In the genomic region with DNA sequence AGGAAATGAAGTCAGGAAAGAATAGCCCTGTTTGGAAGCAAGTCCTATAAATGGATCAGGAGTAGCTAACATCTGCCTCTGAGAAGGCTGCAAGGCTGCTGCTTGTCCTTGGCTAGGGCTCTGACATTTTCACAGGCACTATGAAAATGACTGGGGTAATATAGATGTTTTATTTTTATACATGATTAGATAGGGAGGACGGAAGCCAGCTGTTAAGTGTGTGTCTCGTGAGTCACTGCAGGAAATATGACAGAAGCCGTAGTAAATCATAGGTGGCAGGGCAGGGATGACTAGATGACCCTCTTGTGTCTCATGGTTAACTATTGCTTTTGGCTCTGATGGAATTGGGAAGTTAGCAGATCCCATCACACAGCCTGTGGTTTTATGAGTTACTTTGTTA, we compare ENCODE assay signal across 12 mouse cellular contexts. TPM values are rescaled to one million over a fixed set of nuclear protein-coding genes. Genes with fewer than 3 reads are reported as not detected.
DNase-seq lines count a peak whose midpoint lies in the region; ATAC-seq and TF ChIP-seq lines count a peak whose summit lies in the region.
"Had no signal": no experiment of that assay in that cellular context is flagged by ENCODE, and none has a peak within 500 bp of the region (broad histone marks: within the 10 kb centered on the region; RNA-seq: fewer than 3 reads in every experiment).

No protein-coding gene starts in this region.

- intact Hi-C loops in heart, postnatal 25 days (cut with DNase I) = no loop called here

- no peaks in the 10 kb centered on the region for H3K36me3 ChIP-seq in heart, embryonic 16.5 days (ENCODE audit: control insufficient read depth, insufficient read depth)
- H3K36me3 ChIP-seq in lung, postnatal 0 days (ENCODE audit: insufficient read depth, low read length) = no peaks in the 10 kb centered on the region
- H3K36me3 ChIP-seq in myocyte (ENCODE audit: control insufficient read depth, insufficient read depth) = peaks cover 4% of the 10 kb centered on the region
- H3K36me3 ChIP-seq: liver, embryonic 12.5 days had no signal

- H3ac ChIP-seq in myocyte (ENCODE audit: control insufficient read depth, insufficient read length) = no peak overlapping the region

- peak overlapping the region; percentile 36 for H3K27ac ChIP-seq in heart, embryonic 16.5 days (ENCODE audit: low read length)
- no peak overlapping the region for H3K27ac ChIP-seq in lung, postnatal 0 days (ENCODE audit: low read length)
- H3K27ac ChIP-seq: left cerebral cortex, adult 2 months; liver, embryonic 12.5 days; stomach, postnatal 0 days had no signal

- no peaks in the 10 kb centered on the region for H3K27me3 ChIP-seq in heart, embryonic 16.5 days (ENCODE audit: control insufficient read depth, insufficient read depth, low read length)
- H3K27me3 ChIP-seq in lung, postnatal 0 days (replicated peaks; ENCODE audit: insufficient read depth, low read length) = no peaks in the 10 kb centered on the region
- H3K27me3 ChIP-seq in myocyte (ENCODE audit: control insufficient read depth, insufficient read depth, insufficient read length) = no peaks in the 10 kb centered on the region
- H3K27me3 ChIP-seq: liver, embryonic 12.5 days had no signal

- no peaks in the 10 kb centered on the region for H3K9me3 ChIP-seq in heart, embryonic 16.5 days (replicated peaks; ENCODE audit: control insufficient read depth, low read length)
- no peaks in the 10 kb centered on the region for H3K9me3 ChIP-seq in lung, postnatal 0 days (ENCODE audit: low read length)
- H3K9me3 ChIP-seq: liver, embryonic 12.5 days had no signal

- no peak for TF ChIP-seq CTCF in lung, postnatal 0 days (IDR thresholded peaks at IDR 0.05)

- DNase-seq in heart, postnatal 25 days (ENCODE audit: low spot score) = no peak
- DNase-seq in lung, postnatal 0 days (ENCODE audit: low spot score) = peak; percentile 85
- DNase-seq in lung, postnatal 36 days = no peak
- DNase-seq in layer of hippocampus, adult 9-11 months = no peak
- DNase-seq in urinary bladder, adult 18-20 months (ENCODE audit: low spot score in 2 of 2) = no peak
- DNase-seq: thymus, postnatal 4 days had no signal

- WGBS in heart, embryonic 16.5 days = 14% methylated on average over 3 of the region's 3 CpGs
- 33% methylated on average over 3 of the region's 3 CpGs for WGBS in lung, postnatal 0 days

- ATAC-seq in heart, embryonic 16.5 days (replicated peaks; ENCODE audit: extremely low read depth, insufficient read depth, low FRiP score) = peak; percentile 63
- ATAC-seq in lung, postnatal 0 days = peak; percentile 91
- ATAC-seq in common myeloid progenitor, adult 5-6 weeks (replicated peaks; ENCODE audit: low read depth, poor library complexity, severe bottlenecking) = 0 out of 2 replicates have a peak, but pooled peaks have one; percentile 29
- ATAC-seq: liver, embryonic 12.5 days had no signal

- no peak for TF ChIP-seq POLR2A in myocyte (IDR thresholded peaks at IDR 0.05; ENCODE audit: insufficient read length, low read depth)

- TF ChIP-seq EP300 in lung, postnatal 0 days (IDR thresholded peaks at IDR 0.05) = 0 out of 2 replicates have a peak, but pooled peaks have one; percentile 14

- H3K4me2 ChIP-seq in heart, embryonic 16.5 days (ENCODE audit: low read depth, low read length) = no peak overlapping the region
- H3K4me2 ChIP-seq in lung, postnatal 0 days (replicated peaks; ENCODE audit: low read depth, low read length) = no peak overlapping the region
- peak overlapping the region; percentile 46 for H3K4me2 ChIP-seq in myocyte (ENCODE audit: low read depth)
- H3K4me2 ChIP-seq: liver, embryonic 12.5 days had no signal

- H3K9ac ChIP-seq in heart, embryonic 16.5 days (ENCODE audit: low read length) = no peak overlapping the region
- H3K9ac ChIP-seq in lung, postnatal 0 days (replicated peaks; ENCODE audit: low read depth) = no peak overlapping the region
- H3K9ac ChIP-seq: liver, embryonic 12.5 days had no signal

- H3K79me2 ChIP-seq in myocyte (ENCODE audit: control insufficient read depth, insufficient read depth) = no peaks in the 10 kb centered on the region

- H3K4me1 ChIP-seq in heart, embryonic 16.5 days (ENCODE audit: control insufficient read depth, insufficient read depth, low read length) = peaks cover 13% of the 10 kb centered on the region
- no peaks in the 10 kb centered on the region for H3K4me1 ChIP-seq in lung, postnatal 0 days (ENCODE audit: insufficient read depth, low read depth, low read length)
- H3K4me1 ChIP-seq: liver, embryonic 12.5 days had no signal

- H3K4me3 ChIP-seq in heart, embryonic 16.5 days (ENCODE audit: low read length) = no peak overlapping the region
- H3K4me3 ChIP-seq in lung, postnatal 0 days (ENCODE audit: low read depth, low read length) = no peak overlapping the region
- no peak overlapping the region for H3K4me3 ChIP-seq in myocyte
- H3K4me3 ChIP-seq: left cerebral cortex, adult 2 months; liver, embryonic 12.5 days had no signal

TF ChIP-seq in myocyte, 11 proteins besides CTCF, POLR2A, EP300 and RAD21:
- TF ChIP-seq TCF12 (IDR thresholded peaks at IDR 0.05; ENCODE audit: insufficient read depth, poor library complexity, severe bottlenecking) = no peak
- TF ChIP-seq USF1 (IDR thresholded peaks at IDR 0.05; ENCODE audit: low read depth) = no peak
- TF ChIP-seq MYOG (IDR thresholded peaks at IDR 0.05; ENCODE audit: control insufficient read depth in 1 of 3, insufficient read depth in 1 of 3, insufficient read length in 2 of 3, low read depth in 2 of 3) = peak in 1 of 3 experiments; percentile 35
- TF ChIP-seq REST (IDR thresholded peaks at IDR 0.05; ENCODE audit: insufficient read depth, insufficient read length) = no peak
- no peak for TF ChIP-seq E2F4 (IDR thresholded peaks at IDR 0.05; ENCODE audit: insufficient read depth)
- TF ChIP-seq MYOD1 (IDR thresholded peaks at IDR 0.05; ENCODE audit: control insufficient read depth in 1 of 3, insufficient read length in 2 of 3, low read depth in 2 of 3) = peak in 1 of 3 experiments; percentile 62
TF ChIP-seq in myocyte: peak in this region for 2.

RNA-seq across cellular contexts. Expression of a gene that starts 28.9 kb away (rescaled TPM):
- polyA plus RNA-seq in heart, embryonic 16.5 days (2015; fragmentation: Nextera tagmentation; extraction: Ambion mirVana) = 9.5 and 10.6 TPM in 2 replicates
- total RNA-seq in heart, postnatal 25 days (2021) = 10 to 100 TPM in 1 of 2 experiments, 1 to 10 TPM in 1; 9.1 to 10.7 TPM
- 6.8 and 8.6 TPM in 2 replicates for polyA plus RNA-seq in lung, postnatal 0 days (2015; fragmentation: Nextera tagmentation; extraction: Ambion mirVana)
- 4.4 and 4.5 TPM in 2 replicates for total RNA-seq in common myeloid progenitor, adult 5-6 weeks (2017)
- polyA plus RNA-seq in myocyte (2012; fragmentation: generic; extraction: Trizol) = 6.6 TPM

Comparison
In these comparisons a context has a peak if more than half of its experiments do, and no peak if none do; other contexts are left out.
1. ATAC-seq: peak in every context shown above with its lines; median percentile 91 in lung, postnatal 0 days; 63 in heart, embryonic 16.5 days; 29 in common myeloid progenitor, adult 5-6 weeks.